Mouse (Mus musculus) liver, postnatal 0 days (tissue): ENCODE measurements around the gene Mapkbp1.

Experiments used
- CTCF ChIP-seq: sonication (generic); IDR thresholded peaks from 2 replicates; pipeline ENCODE4 v1.5.1; 2016; ENCODE audit warnings: antibody characterized with exemption, low read depth
- EP300 ChIP-seq: IDR thresholded peaks from 2 replicates; pipeline ENCODE4 v1.6.1; 2016; ENCODE audit warnings: antibody characterized with exemption, low read depth, mild to moderate bottlenecking

- TF ChIP-seq CTCF (no peak), EP300 (no peak)
These were observed 55.4 kb downstream of the Mapkbp1 start for GRCm38 (mm10) chr2:120027950-120028331.
